7 mouse cellular contexts compared by ENCODE assay signal in the genomic region with DNA sequence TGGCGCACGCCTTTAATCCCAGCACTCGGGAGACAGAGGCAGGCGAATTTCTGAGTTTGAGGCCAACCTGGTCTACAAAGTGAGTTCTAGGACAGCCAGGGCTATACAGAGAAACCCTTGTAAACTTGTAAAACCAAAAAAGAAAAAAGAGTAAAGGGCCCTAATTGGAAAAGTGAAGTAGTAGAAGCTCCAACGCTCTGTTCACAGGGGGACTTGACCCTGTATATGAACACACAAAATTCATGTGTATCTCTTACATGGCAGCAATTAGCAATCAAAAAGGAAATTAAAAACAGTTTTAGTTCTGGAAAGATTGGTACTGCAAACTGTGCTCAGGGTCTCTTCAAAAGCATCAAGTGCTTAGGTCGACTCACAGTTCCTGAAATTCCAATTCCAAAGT. TPM values are rescaled to one million over a fixed set of nuclear protein-coding genes. Genes with fewer than 3 reads are reported as not detected.
A peak's percentile ranks its signal among the peaks of the same experiment; 100 is the strongest.
DNase-seq lines count a peak whose midpoint lies in the region; ATAC-seq lines count a peak whose summit lies in the region.

No protein-coding gene starts in this region.

- DNase-seq in lung, postnatal 14 days = no peak
- DNase-seq in forebrain, embryonic 10.5 days (ENCODE audit: extremely low spot score, low spot score) = no peak
- DNase-seq in urinary bladder, postnatal 4 days (ENCODE audit: low spot score in 2 of 2) = no peak
- no peak for DNase-seq in urinary bladder, adult 18-20 months (ENCODE audit: low spot score in 2 of 2)

- peak overlapping the region; percentile 59 for H3K4me2 ChIP-seq in lung, embryonic 15.5 days
- H3K4me2 ChIP-seq in limb, embryonic 13.5 days (replicated peaks) = peak overlapping the region; percentile 86
- peak overlapping the region; percentile 63; the same call in 1 of the 2 replicates for H3K4me2 ChIP-seq in stomach, embryonic 14.5 days (replicated peaks; ENCODE audit: low read depth, low read length)

- H3K27ac ChIP-seq in lung, embryonic 15.5 days = peak overlapping the region; percentile 86
- H3K27ac ChIP-seq in forebrain, embryonic 10.5 days = peak overlapping the region; percentile 99
- no peak overlapping the region; the same call in 1 of the 2 replicates for H3K27ac ChIP-seq in limb, embryonic 13.5 days
- no peak overlapping the region for H3K27ac ChIP-seq in stomach, embryonic 14.5 days (ENCODE audit: low read length)

- peaks cover 53% of the 10 kb centered on the region for H3K36me3 ChIP-seq in lung, embryonic 15.5 days
- H3K36me3 ChIP-seq in forebrain, embryonic 10.5 days (replicated peaks) = peaks cover 70% of the 10 kb centered on the region
- H3K36me3 ChIP-seq in limb, embryonic 13.5 days = peaks cover 56% of the 10 kb centered on the region
- peaks cover 49% of the 10 kb centered on the region for H3K36me3 ChIP-seq in stomach, embryonic 14.5 days (ENCODE audit: control insufficient read depth, insufficient read depth, low read length)

- H3K4me3 ChIP-seq in lung, embryonic 15.5 days = peak overlapping the region; percentile 67
- peak overlapping the region; percentile 99 for H3K4me3 ChIP-seq in forebrain, embryonic 10.5 days
- peak overlapping the region; percentile 76 for H3K4me3 ChIP-seq in limb, embryonic 13.5 days
- H3K4me3 ChIP-seq in stomach, embryonic 14.5 days (ENCODE audit: low read depth, low read length) = peak overlapping the region; percentile 97

- H3K9ac ChIP-seq in lung, embryonic 15.5 days = 0 out of 2 replicates have a peak overlapping the region, but pooled peaks have one; percentile 29
- H3K9ac ChIP-seq in limb, embryonic 13.5 days = no peak overlapping the region; the same call in 1 of the 2 replicates
- H3K9ac ChIP-seq in stomach, embryonic 14.5 days (replicated peaks; ENCODE audit: low read depth, low read length) = no peak overlapping the region

- H3K9me3 ChIP-seq in lung, embryonic 15.5 days = no peaks in the 10 kb centered on the region
- H3K9me3 ChIP-seq in forebrain, embryonic 10.5 days = no peaks in the 10 kb centered on the region
- no peaks in the 10 kb centered on the region for H3K9me3 ChIP-seq in limb, embryonic 13.5 days
- no peaks in the 10 kb centered on the region for H3K9me3 ChIP-seq in stomach, embryonic 14.5 days (ENCODE audit: control insufficient read depth, low read depth, low read length)

- no peak for ATAC-seq in lung, embryonic 15.5 days (ENCODE audit: borderline replicate concordance, extremely low read depth, low FRiP score, low TSS enrichment)
- ATAC-seq in limb, embryonic 13.5 days (ENCODE audit: low FRiP score, low read depth) = no peak
- ATAC-seq in stomach, embryonic 14.5 days (ENCODE audit: insufficient number of reproducible peaks, insufficient read depth, low FRiP score, low read depth) = no peak

- whole genome bisulfite sequencing in lung, embryonic 15.5 days = 25% methylated on average over 6 of the region's 6 CpGs
- 38% methylated on average over 6 of the region's 6 CpGs for WGBS in forebrain, embryonic 10.5 days
- 33% methylated on average over 6 of the region's 6 CpGs for WGBS in limb, embryonic 13.5 days
- WGBS in stomach, embryonic 14.5 days = 22% methylated on average over 6 of the region's 6 CpGs

- no peaks in the 10 kb centered on the region for H3K27me3 ChIP-seq in lung, embryonic 15.5 days
- H3K27me3 ChIP-seq in forebrain, embryonic 10.5 days (ENCODE audit: poor library complexity, severe bottlenecking) = no peaks in the 10 kb centered on the region
- no peaks in the 10 kb centered on the region for H3K27me3 ChIP-seq in limb, embryonic 13.5 days
- H3K27me3 ChIP-seq in stomach, embryonic 14.5 days (ENCODE audit: control insufficient read depth, insufficient read depth, low read length) = no peaks in the 10 kb centered on the region

- peaks cover 19% of the 10 kb centered on the region for H3K4me1 ChIP-seq in lung, embryonic 15.5 days
- H3K4me1 ChIP-seq in forebrain, embryonic 10.5 days = peaks cover 27% of the 10 kb centered on the region
- peaks cover 25% of the 10 kb centered on the region for H3K4me1 ChIP-seq in limb, embryonic 13.5 days
- H3K4me1 ChIP-seq in stomach, embryonic 14.5 days (ENCODE audit: control insufficient read depth, insufficient read depth, low read length) = peaks cover 14% of the 10 kb centered on the region; the same call in 1 of the 2 replicates

RNA-seq across cellular contexts. Expression of gene Rps8, which starts 0.3 kb away (rescaled TPM):
- polyA plus RNA-seq in lung, embryonic 15.5 days (2015; fragmentation: Nextera tagmentation; extraction: Ambion mirVana) = 923 and 933 TPM in 2 replicates
- polyA plus RNA-seq in forebrain, embryonic 10.5 days (2016; fragmentation: Nextera tagmentation; extraction: Ambion mirVana) = 878 and 901 TPM in 2 replicates
- polyA plus RNA-seq in limb, embryonic 13.5 days (2015; fragmentation: Nextera tagmentation; extraction: Ambion mirVana) = 885 and 930 TPM in 2 replicates
- 1,401 and 1,488 TPM in 2 replicates for polyA plus RNA-seq in stomach, embryonic 14.5 days (2014; fragmentation: Nextera tagmentation; extraction: Ambion mirVana)

RNA-seq across cellular contexts. Expression of gene Plk3, which starts 22.6 kb away (rescaled TPM):
- polyA plus RNA-seq in lung, embryonic 15.5 days (2015; fragmentation: Nextera tagmentation; extraction: Ambion mirVana) = 3.1 and 4.1 TPM in 2 replicates
- 12.8 and 14.0 TPM in 2 replicates for polyA plus RNA-seq in forebrain, embryonic 10.5 days (2016; fragmentation: Nextera tagmentation; extraction: Ambion mirVana)
- polyA plus RNA-seq in limb, embryonic 13.5 days (2015; fragmentation: Nextera tagmentation; extraction: Ambion mirVana) = 3.1 and 3.5 TPM in 2 replicates
- polyA plus RNA-seq in stomach, embryonic 14.5 days (2014; fragmentation: Nextera tagmentation; extraction: Ambion mirVana) = 2.6 and 3.8 TPM in 2 replicates

RNA-seq across cellular contexts. Expression of gene Kif2c, which starts 26.1 kb away (rescaled TPM):
- 76.6 and 78.4 TPM in 2 replicates for polyA plus RNA-seq in lung, embryonic 15.5 days (2015; fragmentation: Nextera tagmentation; extraction: Ambion mirVana)
- 117 and 119 TPM in 2 replicates for polyA plus RNA-seq in forebrain, embryonic 10.5 days (2016; fragmentation: Nextera tagmentation; extraction: Ambion mirVana)
- polyA plus RNA-seq in limb, embryonic 13.5 days (2015; fragmentation: Nextera tagmentation; extraction: Ambion mirVana) = 71.4 and 72.6 TPM in 2 replicates
- polyA plus RNA-seq in stomach, embryonic 14.5 days (2014; fragmentation: Nextera tagmentation; extraction: Ambion mirVana) = 54.5 and 55.0 TPM in 2 replicates

RNA-seq across cellular contexts. Expression of gene Tctex1d4, which starts 29.8 kb away (rescaled TPM):
- polyA plus RNA-seq in lung, embryonic 15.5 days (2015; fragmentation: Nextera tagmentation; extraction: Ambion mirVana) = 0.50 and 1.0 TPM in 2 replicates
- polyA plus RNA-seq in forebrain, embryonic 10.5 days (2016; fragmentation: Nextera tagmentation; extraction: Ambion mirVana) = not detected in 2 replicates
- not detected in 2 replicates for polyA plus RNA-seq in limb, embryonic 13.5 days (2015; fragmentation: Nextera tagmentation; extraction: Ambion mirVana)
- polyA plus RNA-seq in stomach, embryonic 14.5 days (2014; fragmentation: Nextera tagmentation; extraction: Ambion mirVana) = not detected in 2 replicates

RNA-seq across cellular contexts. Expression of gene Btbd19, which starts 30.8 kb away (rescaled TPM):
- 5.9 and 6.8 TPM in 2 replicates for polyA plus RNA-seq in lung, embryonic 15.5 days (2015; fragmentation: Nextera tagmentation; extraction: Ambion mirVana)
- 4.9 and 5.3 TPM in 2 replicates for polyA plus RNA-seq in forebrain, embryonic 10.5 days (2016; fragmentation: Nextera tagmentation; extraction: Ambion mirVana)
- 5.1 and 5.2 TPM in 2 replicates for polyA plus RNA-seq in limb, embryonic 13.5 days (2015; fragmentation: Nextera tagmentation; extraction: Ambion mirVana)
- 6.7 and 8.5 TPM in 2 replicates for polyA plus RNA-seq in stomach, embryonic 14.5 days (2014; fragmentation: Nextera tagmentation; extraction: Ambion mirVana)

Comparison
In these comparisons a context has a peak if more than half of its experiments do, and no peak if none do; other contexts are left out.
1. H3K27ac ChIP-seq: peak in lung, embryonic 15.5 days (single experiment) and forebrain, embryonic 10.5 days (single experiment); none in limb, embryonic 13.5 days (single experiment) and stomach, embryonic 14.5 days (single experiment).
2. Peak in every context shown above with its lines, with median percentiles within 50 percentile points of each other: H3K4me2 ChIP-seq and H3K4me3 ChIP-seq.